Mouse (Mus musculus): ENCODE measurements around the gene Art3.

Gene Art3

DNA sequence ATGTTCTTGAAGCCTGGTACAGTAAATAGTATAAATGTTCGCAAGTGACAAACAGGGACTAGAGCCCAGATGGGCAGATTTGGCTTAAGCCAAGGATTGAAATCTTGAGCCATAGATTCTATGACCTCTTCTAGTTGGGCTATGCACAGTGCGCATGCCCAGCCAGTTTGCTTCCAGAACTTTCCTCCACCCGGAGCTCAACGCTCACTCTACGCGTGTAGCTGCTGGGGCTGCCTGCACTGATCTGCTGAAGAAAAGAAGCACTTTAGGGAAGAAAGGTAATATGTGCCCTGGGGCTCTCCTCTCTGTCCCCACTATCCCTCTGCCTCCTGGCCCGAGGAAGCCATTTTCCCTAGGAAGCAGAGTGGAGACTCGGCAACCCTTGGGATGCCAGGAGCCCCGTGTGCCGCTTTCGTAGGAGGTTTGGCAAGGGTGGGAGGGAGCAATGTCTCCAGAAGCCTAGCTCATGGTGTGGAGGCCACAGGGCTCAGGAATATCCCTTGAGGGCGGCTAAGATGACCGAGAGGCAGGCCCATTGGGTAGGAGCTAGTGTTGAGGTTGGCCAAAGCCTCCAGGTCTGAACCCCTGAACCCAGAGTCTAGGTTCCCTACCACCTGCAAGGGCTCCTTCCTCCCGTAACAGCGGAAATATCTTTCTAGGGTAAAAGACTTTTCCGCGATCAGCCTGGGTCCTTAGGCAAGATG, at the start of gene Art3:
Art3 (plus strand) TSS at position 193 of the 704 bp plus-strand sequence.
- DNase-seq (ENCODE audit: low read depth, low spot score): no peak

- DNase-seq (ENCODE audit: low read depth, low spot score): peak; percentile 31
Measured at GRCm38 (mm10) chr5:92282571-92282970, 49.1 kb upstream of the Art3 start.

DNA sequence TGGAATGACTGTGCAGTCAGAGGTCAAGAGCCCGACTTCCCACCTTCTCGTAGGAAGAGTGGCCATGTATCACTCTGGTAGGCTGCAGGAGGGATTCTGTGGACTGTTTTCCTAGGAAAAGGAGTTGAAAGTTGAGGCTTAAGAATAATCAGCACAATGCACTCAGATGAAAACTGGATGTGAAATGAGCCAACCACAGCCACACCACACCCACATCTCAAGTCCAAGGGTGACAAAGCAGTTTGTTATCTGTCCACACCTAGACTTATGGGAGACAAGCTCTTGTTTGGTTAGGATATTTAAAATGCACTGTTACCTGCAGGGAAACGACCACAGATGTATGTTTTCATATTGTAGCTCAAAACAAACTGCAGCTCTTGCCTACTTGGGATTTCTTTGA, 48.5 kb upstream of the Art3 start:
- DNase-seq (ENCODE audit: low read depth, low spot score): no peak

GRCm38 (mm10) chr5:92287840-92288239, 43.8 kb upstream of the Art3 start:
- no peak for DNase-seq (ENCODE audit: low read depth, low spot score)

GRCm38 (mm10) chr5:92291652-92292414, 39.8 kb upstream of the Art3 start:
- DNase-seq (ENCODE audit: low read depth, low spot score): no peak

DNA sequence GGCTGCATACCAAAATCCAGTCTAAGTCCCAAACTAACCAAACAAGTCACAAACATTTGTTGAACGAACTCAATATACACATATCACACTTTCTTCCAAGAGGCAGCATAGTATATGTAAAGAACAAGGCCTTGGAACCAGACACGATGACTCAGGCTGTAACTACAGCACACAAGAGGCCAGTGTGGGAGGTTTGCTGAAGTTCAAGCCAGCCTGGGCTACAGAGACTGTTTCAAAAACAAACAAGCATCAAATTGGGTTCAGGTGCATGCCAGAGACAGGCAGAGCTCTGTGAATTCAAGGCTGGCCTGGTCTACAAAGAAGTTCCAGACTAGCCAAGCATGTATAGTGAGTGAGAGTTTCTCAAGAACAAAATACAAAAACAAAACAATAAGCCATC, 37.1 kb upstream of the Art3 start:
- DNase-seq (ENCODE audit: low read depth, low spot score): no peak

DNA sequence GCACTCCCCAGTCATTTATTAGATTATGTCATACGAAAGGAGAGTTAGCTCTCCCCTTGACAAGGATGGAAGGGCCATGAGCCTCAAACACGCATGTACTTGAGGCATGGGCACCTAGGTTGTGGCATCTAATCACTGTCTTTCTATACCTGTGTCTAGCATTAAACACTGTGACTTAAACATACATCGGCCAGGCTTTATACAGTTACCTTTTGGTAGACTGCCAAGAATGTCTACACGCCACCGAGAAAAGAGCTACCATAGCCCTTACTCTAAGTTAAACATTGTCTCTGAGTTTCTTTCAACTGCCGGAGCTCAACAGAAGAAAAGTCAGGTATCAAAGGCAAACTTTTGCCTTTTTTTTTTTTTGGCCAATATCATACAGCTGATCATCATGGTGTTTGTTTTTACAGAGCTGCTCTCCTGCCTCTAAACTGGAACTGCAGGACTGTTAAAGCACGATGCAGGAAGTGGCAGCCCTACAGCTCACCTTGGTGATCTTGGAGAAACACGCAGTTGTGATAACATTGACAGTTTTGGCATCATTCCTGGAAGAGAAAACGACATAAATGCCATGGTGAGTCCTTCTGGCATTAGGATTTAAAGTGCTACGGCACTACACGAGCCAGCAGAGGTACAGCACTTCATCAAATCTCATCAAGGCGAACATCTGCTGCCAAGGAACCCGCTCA, 29.3 kb upstream of the Art3 start:
- DNase-seq (ENCODE audit: low read depth, low spot score): no peak

DNA sequence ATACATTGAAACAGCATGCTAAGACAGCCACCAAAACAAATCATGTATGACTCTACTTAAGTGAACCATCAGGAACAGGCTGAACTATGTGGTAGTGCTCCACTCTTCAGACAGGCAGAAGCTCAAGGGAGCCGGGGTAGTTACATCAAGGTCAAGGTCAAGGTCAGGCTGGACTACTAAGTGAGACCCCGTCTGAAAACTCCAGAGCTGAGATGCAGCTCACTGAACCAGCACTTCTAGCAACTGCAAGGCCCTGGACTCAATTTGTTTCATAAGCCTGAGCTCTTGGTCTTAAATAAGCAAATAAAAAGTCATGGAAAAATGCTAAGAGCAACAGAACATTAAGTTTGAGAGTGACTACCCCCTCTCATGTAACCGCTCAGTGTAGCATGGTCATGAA, 27.3 kb upstream of the Art3 start:
- no peak for DNase-seq (ENCODE audit: low read depth, low spot score)

- peak; percentile 92 for DNase-seq (ENCODE audit: low read depth, low spot score)
Measured at GRCm38 (mm10) chr5:92309681-92310511, 21.7 kb upstream of the Art3 start, which contains the start of gene Sdad1. Sdad1 (minus strand) TSS chr5:92310479.

GRCm38 (mm10) chr5:92312046-92312715, 19.4 kb upstream of the Art3 start:
- DNase-seq (ENCODE audit: low read depth, low spot score): peak; percentile 83

- DNase-seq (ENCODE audit: low read depth, low spot score): no peak
Measured at GRCm38 (mm10) chr5:92313776-92314175, 17.9 kb upstream of the Art3 start.

DNA sequence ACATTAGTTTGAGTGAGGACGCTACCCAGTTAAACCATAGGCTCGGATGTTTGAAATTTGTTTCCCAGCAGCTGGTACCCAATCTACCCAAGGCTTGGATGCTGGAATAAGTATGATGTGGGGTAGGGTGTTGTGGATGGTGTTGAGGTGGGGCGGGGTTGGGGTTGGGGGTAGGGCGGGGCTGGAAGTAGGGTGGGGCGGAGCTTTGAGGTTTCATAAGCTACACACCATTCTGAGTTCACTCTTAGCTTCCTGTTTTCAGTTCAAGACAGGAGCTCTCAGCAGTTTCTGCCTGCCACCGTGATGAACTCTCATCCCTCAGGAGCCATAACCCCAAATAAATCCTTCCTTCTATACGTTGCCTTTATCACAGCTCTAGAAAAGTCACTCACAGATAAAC, 13.5 kb upstream of the Art3 start:
- DNase-seq (ENCODE audit: low read depth, low spot score): no peak

- DNase-seq (ENCODE audit: low read depth, low spot score): peak; percentile 62
Measured at GRCm38 (mm10) chr5:92318596-92318995, 13.0 kb upstream of the Art3 start.

- no peak for DNase-seq (ENCODE audit: low read depth, low spot score)
Measured at GRCm38 (mm10) chr5:92321631-92322400, 9.8 kb upstream of the Art3 start.

DNA sequence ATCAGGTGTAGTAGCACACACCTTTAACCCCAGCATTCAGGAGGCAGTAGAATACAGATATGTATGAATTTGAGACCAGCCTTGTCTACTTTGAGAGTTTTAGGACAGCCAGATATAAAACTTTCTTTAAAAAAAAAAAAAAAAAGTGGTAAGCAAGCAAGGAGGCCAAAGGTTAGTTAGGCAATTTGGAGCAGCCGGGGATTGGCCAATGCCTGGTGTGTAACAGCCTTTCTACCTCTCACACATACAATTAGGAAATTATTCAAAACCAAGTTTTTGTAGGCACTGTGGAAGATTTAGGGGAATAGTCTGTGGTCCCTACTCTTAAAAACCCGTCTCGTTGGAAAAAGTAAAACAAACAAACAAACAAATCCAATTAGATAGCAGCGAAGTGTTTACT, 9.0 kb upstream of the Art3 start:
- no peak for DNase-seq (ENCODE audit: low read depth, low spot score)

- DNase-seq (ENCODE audit: low read depth, low spot score): peak; percentile 94
Measured at GRCm38 (mm10) chr5:92323264-92323663, 8.4 kb upstream of the Art3 start.

- no peak for DNase-seq (ENCODE audit: low read depth, low spot score)
Measured at GRCm38 (mm10) chr5:92327367-92327766, 4.3 kb upstream of the Art3 start.

- DNase-seq (ENCODE audit: low read depth, low spot score): no peak
Measured at GRCm38 (mm10) chr5:92327929-92328328, 3.7 kb upstream of the Art3 start, which contains the start of gene Cxcl9. Cxcl9 (minus strand) TSS chr5:92328079.

- DNase-seq (ENCODE audit: low read depth, low spot score): no peak
Measured at GRCm38 (mm10) chr5:92331122-92331521, 505 bp upstream of the Art3 start.

DNA sequence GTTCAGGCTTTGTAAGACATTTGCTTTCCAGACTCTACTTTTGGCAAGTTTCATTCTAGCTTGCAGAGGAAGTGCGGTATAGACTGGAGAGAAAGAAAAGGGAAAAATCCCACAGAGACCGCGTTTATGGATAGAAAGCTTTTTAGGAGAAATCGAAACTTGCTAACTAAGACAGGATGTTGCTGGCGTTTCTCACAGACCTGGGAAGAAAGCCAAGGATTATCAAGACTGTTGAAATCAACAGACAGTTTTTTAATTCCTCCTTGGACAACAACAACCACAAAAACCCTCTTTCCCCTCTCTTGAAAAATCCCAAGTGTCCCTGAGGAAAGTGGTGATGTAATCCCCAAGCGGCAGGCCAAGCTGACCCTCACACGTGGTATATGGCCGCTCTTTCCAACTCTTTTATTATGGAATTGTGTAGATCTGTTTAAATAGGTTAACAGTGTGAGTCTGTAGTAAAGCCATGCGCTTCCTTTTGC, 773 bp downstream of the Art3 start:
- DNase-seq (ENCODE audit: low read depth, low spot score): peak; percentile 78

All from skeletal muscle tissue, adult 2 months (tissue).